In the genomic region with DNA sequence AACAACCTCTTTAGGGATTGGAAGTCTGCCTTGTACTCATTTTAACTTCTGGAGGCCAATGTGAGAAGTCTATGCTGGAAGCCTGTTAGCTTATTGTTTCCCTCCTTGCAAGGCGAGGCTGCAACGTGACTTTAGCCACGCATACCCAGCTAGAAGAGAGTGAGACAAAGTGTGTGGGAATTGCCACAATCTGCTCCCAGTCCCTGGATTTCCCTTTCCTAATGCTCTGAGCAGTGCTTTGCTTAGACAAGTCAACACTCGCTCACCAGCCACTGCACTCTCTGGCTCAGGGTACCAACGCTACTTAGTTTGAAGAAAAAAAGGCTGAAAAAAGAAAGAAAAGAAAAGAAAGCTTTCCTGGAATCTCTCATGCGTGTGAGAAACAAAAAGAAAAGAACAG, we compare ENCODE assay signal across 14 mouse cellular contexts.
DNase-seq lines count a peak whose midpoint lies in the region; ATAC-seq and TF ChIP-seq lines count a peak whose summit lies in the region.
"Had no signal": no experiment of that assay in that cellular context is flagged by ENCODE, and none has a peak within 500 bp of the region (broad histone marks: within the 10 kb centered on the region; RNA-seq: fewer than 3 reads in every experiment).

No protein-coding gene starts in this region.

- intact Hi-C loops in heart, postnatal 14 days (cut with DNase I) = loop anchor here (10.0 kb wide), 1 partner anchor 181 kb away; no protein-coding TSS in a partner anchor

- TF ChIP-seq EP300 in heart, postnatal 0 days (IDR thresholded peaks at IDR 0.05; ENCODE audit: low read depth) = no peak

- no peak overlapping the region for H3K4me2 ChIP-seq in heart, embryonic 11.5 days
- no peak overlapping the region for H3K4me2 ChIP-seq in heart, postnatal 0 days (ENCODE audit: low read depth, low read length)
- 0 out of 2 replicates have a peak overlapping the region, but pooled peaks have one; percentile 23 for H3K4me2 ChIP-seq in stomach, embryonic 16.5 days (ENCODE audit: low read depth, low read length)
- H3K4me2 ChIP-seq: neural tube, embryonic 12.5 days had no signal

- H3K27me3 ChIP-seq in heart, embryonic 11.5 days (ENCODE audit: control insufficient read depth, insufficient read depth, low read length) = no peaks in the 10 kb centered on the region
- H3K27me3 ChIP-seq in heart, postnatal 0 days (ENCODE audit: control insufficient read depth, insufficient read depth, low read length) = no peaks in the 10 kb centered on the region
- H3K27me3 ChIP-seq in stomach, embryonic 16.5 days (ENCODE audit: control insufficient read depth, insufficient read depth, low read length) = no peaks in the 10 kb centered on the region
- H3K27me3 ChIP-seq: neural tube, embryonic 12.5 days had no signal

- 46% methylated on average over 6 of the region's 6 CpGs for WGBS in heart, embryonic 11.5 days (ENCODE audit: insufficient replicate concordance)
- WGBS in heart, postnatal 0 days = 30% methylated on average over 6 of the region's 6 CpGs
- 50% methylated on average over 6 of the region's 6 CpGs for WGBS in stomach, embryonic 16.5 days

- H3K9me3 ChIP-seq in heart, embryonic 11.5 days (replicated peaks; ENCODE audit: control insufficient read depth, low read length) = no peaks in the 10 kb centered on the region
- no peaks in the 10 kb centered on the region for H3K9me3 ChIP-seq in heart, postnatal 0 days (replicated peaks; ENCODE audit: control insufficient read depth, low read length)
- no peaks in the 10 kb centered on the region for H3K9me3 ChIP-seq in stomach, embryonic 16.5 days (replicated peaks; ENCODE audit: control insufficient read depth, low read length)
- H3K9me3 ChIP-seq: limb, embryonic 10.5 days; midbrain, embryonic 10.5 days; neural tube, embryonic 12.5 days had no signal

- TF ChIP-seq CTCF in heart, postnatal 0 days (IDR thresholded peaks at IDR 0.05; ENCODE audit: low read depth) = no peak

- no peak for DNase-seq in heart, postnatal 14 days
- peak; percentile 17 for DNase-seq in lung, postnatal 10 days
- no peak for DNase-seq in lung, postnatal 36 days
- peak; percentile 16 for DNase-seq in heart, postnatal 0 days (ENCODE audit: low spot score)
- DNase-seq in kidney, postnatal 14 days = no peak
- no peak for DNase-seq in cerebellum, postnatal 25 days
- DNase-seq: cerebellum, postnatal 10 days; thymus, adult 2 months had no signal

- no peak for ATAC-seq in heart, embryonic 11.5 days (replicated peaks; ENCODE audit: insufficient number of reproducible peaks, low FRiP score, low TSS enrichment)
- 0 out of 2 replicates have a peak, but pooled peaks have one; percentile 6 for ATAC-seq in heart, postnatal 0 days (ENCODE audit: insufficient read depth, low read depth)
- peak; percentile 56 for ATAC-seq in stomach, embryonic 16.5 days (ENCODE audit: insufficient read depth, low FRiP score)

- no peak overlapping the region for H3K4me3 ChIP-seq in heart, embryonic 11.5 days (ENCODE audit: low read depth, low read length)
- H3K4me3 ChIP-seq in heart, postnatal 0 days (ENCODE audit: low read depth, low read length) = no peak overlapping the region
- no peak overlapping the region for H3K4me3 ChIP-seq in stomach, embryonic 16.5 days (replicated peaks; ENCODE audit: low read length)
- H3K4me3 ChIP-seq: limb, embryonic 10.5 days; midbrain, embryonic 10.5 days; neural tube, embryonic 12.5 days had no signal

- H3K9ac ChIP-seq in heart, embryonic 11.5 days (ENCODE audit: low read depth, low read length) = no peak overlapping the region
- no peak overlapping the region for H3K9ac ChIP-seq in heart, postnatal 0 days (replicated peaks; ENCODE audit: low read depth, low read length)
- H3K9ac ChIP-seq in stomach, embryonic 16.5 days (ENCODE audit: low read length) = no peak overlapping the region
- H3K9ac ChIP-seq: neural tube, embryonic 12.5 days had no signal

- peaks cover 18% of the 10 kb centered on the region for H3K4me1 ChIP-seq in heart, embryonic 11.5 days (ENCODE audit: control insufficient read depth, insufficient read depth, low read length)
- H3K4me1 ChIP-seq in heart, postnatal 0 days (ENCODE audit: control insufficient read depth, insufficient read depth) = peaks cover 30% of the 10 kb centered on the region
- H3K4me1 ChIP-seq in stomach, embryonic 16.5 days (ENCODE audit: control insufficient read depth, insufficient read depth, low read length) = peaks cover 17% of the 10 kb centered on the region; the same call in 1 of the 2 replicates
- H3K4me1 ChIP-seq: limb, embryonic 10.5 days; neural tube, embryonic 12.5 days had no signal

- 0 out of 2 replicates have a peak overlapping the region, but pooled peaks have one; percentile 41 for H3K27ac ChIP-seq in heart, embryonic 11.5 days (ENCODE audit: low read depth, low read length)
- peak overlapping the region; percentile 70 for H3K27ac ChIP-seq in heart, postnatal 0 days (ENCODE audit: low read depth)
- H3K27ac ChIP-seq in stomach, embryonic 16.5 days (ENCODE audit: low read length) = peak overlapping the region; percentile 83
- H3K27ac ChIP-seq: kidney, postnatal 0 days; limb, embryonic 10.5 days; midbrain, embryonic 10.5 days; neural tube, embryonic 12.5 days had no signal

- no peaks in the 10 kb centered on the region for H3K36me3 ChIP-seq in heart, embryonic 11.5 days (ENCODE audit: control insufficient read depth, insufficient read depth, low read length)
- H3K36me3 ChIP-seq in heart, postnatal 0 days (replicated peaks; ENCODE audit: control insufficient read depth, insufficient read depth, low read length) = no peaks in the 10 kb centered on the region
- no peaks in the 10 kb centered on the region for H3K36me3 ChIP-seq in stomach, embryonic 16.5 days (ENCODE audit: control insufficient read depth, insufficient read depth, low read length)
- H3K36me3 ChIP-seq: limb, embryonic 10.5 days; midbrain, embryonic 10.5 days; neural tube, embryonic 12.5 days had no signal

Comparison
In these comparisons a context has a peak if more than half of its experiments do, and no peak if none do; other contexts are left out.
1. DNase-seq: peak in lung, postnatal 10 days (single experiment) and heart, postnatal 0 days (single experiment); none in heart, postnatal 14 days (0 of 2), lung, postnatal 36 days (single experiment), kidney, postnatal 14 days (single experiment) and cerebellum, postnatal 25 days (0 of 2).
2. Peak in every context shown above with its lines, with median percentiles within 50 percentile points of each other: H3K27ac ChIP-seq.